Mouse (Mus musculus): ENCODE results near the gene Lrch4. TPM values are rescaled to one million over a fixed set of nuclear protein-coding genes. Genes with fewer than 3 reads are reported as not detected.

Lrch4 gene
- total RNA-seq (2021), result 10 to 100 TPM; 13.7 to 13.9 TPM

DNA sequence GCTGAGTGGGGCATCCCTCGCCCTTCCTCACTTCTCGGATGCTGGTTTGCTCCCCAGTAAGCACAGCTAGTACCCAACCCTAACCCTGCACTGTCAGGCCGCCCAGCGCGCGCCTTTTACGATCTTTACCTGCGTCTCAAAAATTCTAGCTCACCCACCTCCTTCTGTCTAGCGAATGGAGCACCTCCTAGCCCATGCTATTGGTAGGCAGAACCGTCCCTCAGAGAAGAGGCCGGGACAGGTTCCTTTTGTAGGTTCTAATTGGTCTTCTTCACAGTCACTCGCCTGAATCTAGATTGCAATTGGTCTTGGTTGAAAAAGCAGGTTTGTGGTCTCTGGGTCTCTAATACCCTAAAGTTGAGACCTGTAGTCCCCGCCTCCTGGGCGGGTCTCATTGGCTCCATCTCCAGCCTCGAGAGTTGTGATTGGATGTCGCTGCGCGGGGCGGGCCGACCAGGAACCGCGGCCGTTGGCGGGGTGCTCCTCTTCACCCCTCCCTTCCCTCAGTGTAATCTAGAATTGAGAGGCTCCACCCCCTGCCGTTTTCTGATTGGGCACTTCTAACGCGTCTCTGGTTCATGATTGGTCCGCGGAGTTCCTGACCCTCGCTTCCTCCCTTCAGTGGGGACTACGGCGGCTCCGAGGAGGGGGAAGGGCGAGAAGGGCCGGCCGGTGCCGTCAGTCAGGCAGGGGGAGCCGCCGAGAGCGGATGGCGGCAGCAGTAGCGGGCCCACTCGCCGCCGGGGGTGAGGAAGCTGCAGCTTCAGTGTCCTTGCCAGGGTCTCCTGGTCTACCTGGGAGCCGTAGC, at the start of gene Lrch4, which contains the start of the genes Fbxo24 and Gm20605:
Gene Lrch4 (plus strand): TSS at position 624 of the 808 bp plus-strand sequence.
Gene Fbxo24 (minus strand): TSS at position 505 of the 808 bp plus-strand sequence.
Gene Gm20605 (plus strand): TSS at position 678 of the 808 bp plus-strand sequence.
- intact Hi-C loops (cut with DNase I), result no loop called here
- DNase-seq, result peak; percentile 100

GRCm38 (mm10) chr5:137580246-137580645, 48.7 kb upstream of the Lrch4 start:
- intact Hi-C loops (cut with DNase I), result no loop called here
- no peak for DNase-seq

- no peak for DNase-seq
- intact Hi-C loops (cut with DNase I), result no loop called here
These were observed 46.2 kb upstream of the Lrch4 start for GRCm38 (mm10) chr5:137582702-137583101.

DNA sequence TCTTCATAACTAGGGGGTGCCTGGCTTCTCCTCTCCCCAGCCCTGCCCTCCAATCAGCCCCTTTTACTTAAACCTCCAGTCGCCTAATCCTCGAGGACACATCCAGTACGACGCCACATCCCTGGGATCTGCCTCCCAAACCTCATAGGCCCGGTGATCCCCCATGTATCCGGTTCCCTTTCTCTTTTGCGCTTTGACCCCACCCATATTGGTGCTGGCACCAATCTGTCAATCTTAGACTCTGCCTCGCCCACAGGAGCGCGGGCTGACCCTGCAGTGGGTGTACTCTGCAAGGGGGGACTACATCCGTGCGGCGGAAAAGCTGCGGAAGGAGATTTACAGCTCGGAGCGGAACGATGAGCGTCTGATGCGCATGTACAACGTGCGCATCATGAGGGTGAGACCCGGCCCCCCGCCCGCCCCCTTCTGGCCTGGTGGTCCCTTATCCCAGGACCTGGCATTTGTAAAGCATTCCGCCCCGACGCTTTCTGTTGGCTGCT, 45.2 kb upstream of the Lrch4 start:
- intact Hi-C loops (cut with DNase I), result no loop called here
- peak; percentile 87 for DNase-seq

DNA sequence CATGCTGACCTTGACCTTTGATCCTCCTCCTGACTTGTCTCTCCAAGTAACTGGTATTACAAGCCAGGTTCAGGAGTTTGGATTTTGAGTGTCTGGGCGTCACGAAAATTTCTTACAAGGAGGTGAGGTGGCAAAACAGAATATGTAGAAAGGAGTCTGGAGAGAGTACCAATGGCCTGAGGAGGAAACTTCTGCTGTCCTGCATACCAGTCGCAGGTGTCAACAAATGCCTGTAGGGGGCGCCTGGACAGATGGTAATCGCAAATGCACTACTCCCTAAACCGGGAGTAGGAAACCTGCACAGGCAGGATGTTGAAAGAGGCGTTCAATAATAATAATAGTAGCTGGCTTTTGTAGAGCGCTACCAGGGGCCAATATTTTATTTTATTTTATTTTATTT, 43.9 kb upstream of the Lrch4 start:
- intact Hi-C loops (cut with DNase I), result no loop called here
- peak; percentile 81 for DNase-seq

GRCm38 (mm10) chr5:137590507-137590906, 38.4 kb upstream of the Lrch4 start:
- intact Hi-C loops (cut with DNase I), result no loop called here
- DNase-seq, result no peak

GRCm38 (mm10) chr5:137595921-137596320, 33.0 kb upstream of the Lrch4 start:
- no peak for DNase-seq
- intact Hi-C loops (cut with DNase I), result no loop called here

- no peak for DNase-seq
- intact Hi-C loops (cut with DNase I), result no loop called here
These were observed 32.2 kb upstream of the Lrch4 start for GRCm38 (mm10) chr5:137596601-137597261.

DNA sequence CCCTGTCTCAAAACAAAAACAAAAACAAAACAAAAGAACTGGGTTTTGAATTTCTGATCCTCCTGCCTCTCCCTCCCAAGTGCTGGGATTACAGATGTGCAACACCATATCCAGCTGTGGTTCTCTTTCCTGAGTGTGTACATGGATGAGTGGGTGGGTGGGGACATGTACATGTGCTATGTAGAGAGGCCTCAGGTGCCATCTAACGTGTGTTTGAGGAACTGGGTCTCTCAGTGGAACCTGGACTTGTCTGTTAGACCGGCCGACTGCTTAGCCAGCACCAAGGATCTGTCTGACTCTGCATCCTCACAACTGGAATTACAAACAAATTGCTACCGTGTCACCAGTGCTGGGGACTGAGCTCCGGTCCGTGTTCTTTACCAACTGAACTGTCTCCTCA, 31.3 kb upstream of the Lrch4 start:
- intact Hi-C loops (cut with DNase I), result no loop called here
- DNase-seq, result no peak

GRCm38 (mm10) chr5:137598100-137598826, 30.7 kb upstream of the Lrch4 start:
- DNase-seq, result no peak
- intact Hi-C loops (cut with DNase I), result no loop called here

DNA sequence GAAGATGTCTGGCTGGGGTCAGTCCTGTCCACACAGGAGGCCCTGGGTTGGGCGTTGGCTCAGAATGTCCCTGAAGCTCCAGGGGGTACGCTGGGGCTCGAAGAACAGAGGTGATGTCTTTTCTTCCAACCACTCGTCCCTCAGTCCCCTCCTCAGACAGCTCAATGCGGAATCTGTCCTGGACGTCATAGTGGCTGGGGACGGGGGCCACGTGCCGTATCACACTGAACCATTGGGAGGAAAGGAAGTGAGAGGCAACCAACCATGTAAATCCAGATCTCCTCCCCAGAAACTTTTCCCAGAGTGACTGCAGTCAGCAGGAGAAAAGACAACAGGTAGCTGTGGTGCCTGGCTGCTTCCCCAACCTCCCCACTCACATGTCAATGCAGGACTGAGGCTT, 29.3 kb upstream of the Lrch4 start:
- intact Hi-C loops (cut with DNase I), result no loop called here
- DNase-seq, result no peak

GRCm38 (mm10) chr5:137600281-137600618, 28.7 kb upstream of the Lrch4 start:
- intact Hi-C loops (cut with DNase I), result no loop called here
- no peak for DNase-seq

GRCm38 (mm10) chr5:137600619-137601364, 28.1 kb upstream of the Lrch4 start, which contains the start of gene Mospd3:
Mospd3 (minus strand) TSS chr5:137601058.
- intact Hi-C loops (cut with DNase I), result no loop called here
- DNase-seq, result peak; percentile 96

GRCm38 (mm10) chr5:137601365-137601729, 27.6 kb upstream of the Lrch4 start:
- DNase-seq, result no peak
- intact Hi-C loops (cut with DNase I), result no loop called here

- intact Hi-C loops (cut with DNase I), result no loop called here
- no peak for DNase-seq
These were observed 20.9 kb upstream of the Lrch4 start for GRCm38 (mm10) chr5:137607860-137608653.

- intact Hi-C loops (cut with DNase I), result no loop called here
- DNase-seq, result no peak
These were observed 20.2 kb upstream of the Lrch4 start for GRCm38 (mm10) chr5:137608654-137609190.

GRCm38 (mm10) chr5:137609292-137609691, 19.6 kb upstream of the Lrch4 start:
- intact Hi-C loops (cut with DNase I), result no loop called here
- no peak for DNase-seq

- intact Hi-C loops (cut with DNase I), result no loop called here
- no peak for DNase-seq
These were observed 18.9 kb upstream of the Lrch4 start for GRCm38 (mm10) chr5:137610056-137610455.

- intact Hi-C loops (cut with DNase I), result no loop called here
- no peak for DNase-seq
These were observed 18.2 kb upstream of the Lrch4 start for GRCm38 (mm10) chr5:137610548-137611244.

Data from left cerebral cortex, postnatal 4 days (tissue).